Mouse (Mus musculus) MEL (cell line): ENCODE measurements around the gene Fbxl2.

Experiments used
- CTCF ChIP-seq, 3 experiments: IDR thresholded peaks in 2 of 3; conservative IDR thresholded peaks in 1 of 3; 2 replicates each; pipeline ENCODE4 v1.5.1; 2011 to 2012; ENCODE audit warnings: low read length in 3 of 3, low read depth in 2 of 3, mild to moderate bottlenecking in 2 of 3, improper control_type of control experiment in 1 of 3, inconsistent platforms in 1 of 3, mixed read lengths in 1 of 3, moderate library complexity in 1 of 3; ENCODE audit not compliant: control insufficient read depth in 1 of 3, insufficient read depth in 1 of 3, poor library complexity in 1 of 3, severe bottlenecking in 1 of 3
- GATA1 ChIP-seq: IDR thresholded peaks from 2 replicates; pipeline ENCODE4 v1.6.1; 2011; ENCODE audit warnings: low read depth, low read length, improper control_type of control experiment
- MAFK ChIP-seq: IDR thresholded peaks from 2 replicates; pipeline ENCODE4 v1.6.1; 2011; ENCODE audit warnings: low read depth, mild to moderate bottlenecking, low read length, improper control_type of control experiment, borderline replicate concordance
- MAX ChIP-seq: IDR thresholded peaks from 2 replicates; pipeline ENCODE4 v1.6.1; 2011; ENCODE audit warnings: low read length, improper control_type of control experiment
- MYC ChIP-seq: IDR thresholded peaks from 2 replicates; pipeline ENCODE4 v1.6.1; 2011; ENCODE audit warnings: low read depth, mild to moderate bottlenecking, low read length, improper control_type of control experiment, moderate library complexity
- POLR2A ChIP-seq, 2 experiments: IDR thresholded peaks; 2 replicates each; pipeline ENCODE4 v1.6.1; 2011 to 2012; ENCODE audit warnings: low read length in 2 of 2, mild to moderate bottlenecking in 2 of 2, control low read depth in 1 of 2, improper control_type of control experiment in 1 of 2, low read depth in 1 of 2, moderate library complexity in 1 of 2; ENCODE audit not compliant: control insufficient read depth in 1 of 2, insufficient read depth in 1 of 2, poor library complexity in 1 of 2
- POLR2AphosphoS2 ChIP-seq: IDR thresholded peaks from 2 replicates; pipeline ENCODE4 v1.6.1; 2011; ENCODE audit warnings: low read length, improper control_type of control experiment
- RCOR1 ChIP-seq: IDR thresholded peaks from 2 replicates; pipeline ENCODE4 v1.6.1; 2012; ENCODE audit warnings: low read depth, mild to moderate bottlenecking, inconsistent platforms, low read length, improper control_type of control experiment
- TCF12 ChIP-seq: IDR thresholded peaks from 2 replicates; pipeline ENCODE4 v1.6.1; 2014; ENCODE audit warnings: low read depth, mild to moderate bottlenecking, inconsistent platforms, low read length, improper control_type of control experiment, moderate library complexity
- ZMIZ1 ChIP-seq: IDR thresholded peaks from 2 replicates; pipeline ENCODE4 v1.6.1; 2012; ENCODE audit warnings: low read depth, mild to moderate bottlenecking, inconsistent platforms, low read length, improper control_type of control experiment, moderate library complexity

DNA sequence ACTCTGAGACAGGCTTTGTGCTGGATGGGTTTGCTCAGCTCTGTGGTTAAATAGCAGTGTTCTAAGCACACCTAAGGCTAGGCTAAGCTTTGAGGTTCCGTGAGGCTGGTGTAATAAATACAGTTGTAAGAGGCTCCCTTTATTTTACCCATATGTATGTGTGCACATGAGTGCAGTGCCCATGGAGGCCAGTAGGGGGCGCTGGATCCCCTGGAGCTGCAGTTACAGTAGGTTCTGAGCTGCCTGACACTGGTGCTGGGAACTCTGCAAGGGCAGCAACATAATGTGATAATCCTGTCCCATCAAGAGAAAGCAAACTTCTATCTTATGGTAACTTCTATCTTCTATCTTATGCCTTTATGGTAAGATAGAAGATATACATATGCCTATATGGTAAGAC is 47.7 kb downstream of the Fbxl2 start:
- TF ChIP-seq POLR2A (IDR thresholded peaks at IDR 0.05; ENCODE audit: control insufficient read depth in 1 of 2, insufficient read depth in 1 of 2, low read depth in 1 of 2, low read length in 2 of 2, poor library complexity in 1 of 2): no peak
- no peak for TF ChIP-seq RCOR1
- no peak for TF ChIP-seq GATA1
- peak; percentile 48 to 74 (median 67) for TF ChIP-seq CTCF (IDR thresholded peaks at IDR 0.05 in 2 of 3, conservative IDR thresholded peaks at IDR 0.05 in 1 of 3; ENCODE audit: control insufficient read depth in 1 of 3, insufficient read depth in 1 of 3, low read depth in 2 of 3, low read length in 3 of 3, poor library complexity in 1 of 3, severe bottlenecking in 1 of 3)
- TF ChIP-seq TCF12: no peak
- no peak for TF ChIP-seq MAFK
- no peak for TF ChIP-seq POLR2AphosphoS2
- no peak for TF ChIP-seq ZMIZ1
- TF ChIP-seq MAX: no peak
- no peak for TF ChIP-seq MYC
